Mouse (Mus musculus): Measurements from ENCODE around the gene Npepl1. TPM values are rescaled to one million over a fixed set of nuclear protein-coding genes. Genes with fewer than 3 reads are reported as not detected.

The Npepl1 gene
- total and polyA plus RNA-seq, 3 experiments: 17.3 to 46.9 TPM; not detected in 1

GRCm38 (mm10) chr2:174067793-174068419 is 42.2 kb upstream of the Npepl1 start:
- Histone ChIP-seq H3K36me3 (ENCODE audit: control insufficient read depth in 1 of 2, insufficient read depth in 2 of 2, low read length in 2 of 2) (peaks cover 0 to 5% of the 10 kb centered on the region in 2 experiments; a peak in 2 of 4 replicates), H3K4me1 (ENCODE audit: control insufficient read depth in 1 of 2, insufficient read depth in 2 of 2, low read length in 2 of 2) (peaks cover 0 to 4% of the 10 kb centered on the region in 2 experiments; a peak in 2 of 4 replicates), H3K79me2 (ENCODE audit: control insufficient read depth, insufficient read depth, low read length, poor library complexity) (no peaks in the 10 kb centered on the region), H3K9ac (ENCODE audit: control insufficient read depth, low read depth, low read length, poor library complexity, severe bottlenecking) (no peak overlapping the region), H3K27me3 (ENCODE audit: control insufficient read depth in 1 of 2, insufficient read depth in 2 of 2, low read length in 2 of 2) (no peaks in the 10 kb centered on the region), H3K9me3 (replicated peaks; ENCODE audit: insufficient read depth, low read length) (no peaks in the 10 kb centered on the region), H3K4me3 (ENCODE audit: control insufficient read depth in 1 of 2, insufficient read depth in 1 of 2, low read depth in 2 of 2, low read length in 2 of 2) (no peak overlapping the region), H3K27ac (ENCODE audit: control insufficient read depth, low read depth, low read length) (no peak overlapping the region)
- no peak for DNase-seq (ENCODE audit: low read depth, low spot score)
- TF ChIP-seq GABPA (IDR thresholded peaks at IDR 0.05; ENCODE audit: low read depth, low read length) (no peak), MEF2A (IDR thresholded peaks at IDR 0.05; ENCODE audit: extremely low read depth, insufficient replicate concordance, low read depth, low read length, poor library complexity, severe bottlenecking) (no peak), MAZ (IDR thresholded peaks at IDR 0.05; ENCODE audit: low read depth, low read length) (no peak), TBP (IDR thresholded peaks at IDR 0.05; ENCODE audit: low read depth, low read length) (no peak), ZNF384 (IDR thresholded peaks at IDR 0.05; ENCODE audit: low read depth, low read length) (no peak), CHD1 (IDR thresholded peaks at IDR 0.05; ENCODE audit: low read depth, low read length) (no peak), ZC3H11A (IDR thresholded peaks at IDR 0.05; ENCODE audit: low read depth, low read length) (no peak), CHD2 (IDR thresholded peaks at IDR 0.05; ENCODE audit: low read length) (no peak), MYC (IDR thresholded peaks at IDR 0.05; ENCODE audit: low read depth, low read length) (no peak), ZKSCAN1 (IDR thresholded peaks at IDR 0.05; ENCODE audit: low read depth, low read length) (no peak), POLR2AphosphoS2 (IDR thresholded peaks at IDR 0.05; ENCODE audit: low read length) (no peak), USF1 (IDR thresholded peaks at IDR 0.05; ENCODE audit: low read depth, low read length) (no peak), ZMIZ1 (IDR thresholded peaks at IDR 0.05; ENCODE audit: low read depth, low read length) (no peak), NRF1 (IDR thresholded peaks at IDR 0.05; ENCODE audit: insufficient read depth, low read depth, low read length, poor library complexity, severe bottlenecking) (no peak), RCOR1 (IDR thresholded peaks at IDR 0.05; ENCODE audit: low read depth, low read length) (no peak), GATA1 (IDR thresholded peaks at IDR 0.05; ENCODE audit: low read depth, low read length) (no peak), MAX (IDR thresholded peaks at IDR 0.05; ENCODE audit: low read length) (no peak), MAFK (IDR thresholded peaks at IDR 0.05; ENCODE audit: borderline replicate concordance, low read depth, low read length) (no peak)

DNA sequence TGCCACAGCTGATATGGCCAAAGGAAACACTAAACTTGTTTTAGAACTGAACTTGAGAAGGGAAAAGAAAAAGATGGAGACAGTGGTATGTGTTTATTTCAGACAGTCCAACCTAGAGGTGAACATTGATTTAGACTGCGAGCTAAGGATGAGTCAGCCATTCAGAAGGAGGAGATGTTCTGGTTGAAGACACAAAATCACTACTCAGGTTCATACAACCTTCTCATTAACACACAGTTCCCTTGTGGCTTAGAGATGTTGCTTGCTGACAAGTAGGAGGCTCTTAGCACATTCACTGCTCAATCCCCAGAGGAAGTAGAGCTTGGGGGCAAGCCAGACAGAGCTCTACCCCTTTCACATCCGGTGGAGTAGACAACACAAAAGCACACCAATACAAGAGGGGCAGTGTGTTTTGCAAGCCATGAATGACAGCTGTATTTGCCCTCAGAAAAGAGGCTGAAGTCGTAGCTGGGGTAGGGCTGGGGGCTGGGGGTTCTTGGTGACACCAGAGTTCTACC is 40.6 kb upstream of the Npepl1 start:
- Histone ChIP-seq H3K27me3 (ENCODE audit: control insufficient read depth in 1 of 2, insufficient read depth in 2 of 2, low read length in 2 of 2) (no peaks in the 10 kb centered on the region), H3K9ac (ENCODE audit: control insufficient read depth, low read depth, low read length, poor library complexity, severe bottlenecking) (no peak overlapping the region), H3K36me3 (ENCODE audit: control insufficient read depth in 1 of 2, insufficient read depth in 2 of 2, low read length in 2 of 2) (peaks cover 0 to 5% of the 10 kb centered on the region in 2 experiments; a peak in 2 of 4 replicates)

More for the DNA sequence above, 40.6 kb upstream of the Npepl1 start:
- H3K4me1 ChIP-seq (ENCODE audit: control insufficient read depth in 1 of 2, insufficient read depth in 2 of 2, low read length in 2 of 2): peaks cover 0 to 4% of the 10 kb centered on the region in 2 experiments; a peak in 2 of 4 replicates
- no peaks in the 10 kb centered on the region for H3K79me2 ChIP-seq (ENCODE audit: control insufficient read depth, insufficient read depth, low read length, poor library complexity)
- DNase-seq (ENCODE audit: low read depth, low spot score): peak; percentile 53
- H3K4me3 ChIP-seq (ENCODE audit: control insufficient read depth in 1 of 2, insufficient read depth in 1 of 2, low read depth in 2 of 2, low read length in 2 of 2): no peak overlapping the region
- TF ChIP-seq NELFE (IDR thresholded peaks at IDR 0.05; ENCODE audit: low read depth, low read length): no peak
- no peak for TF ChIP-seq SMC3 (IDR thresholded peaks at IDR 0.05; ENCODE audit: low read depth, low read length)
- TF ChIP-seq NRF1 (IDR thresholded peaks at IDR 0.05; ENCODE audit: insufficient read depth, low read depth, low read length, poor library complexity, severe bottlenecking): no peak
- TF ChIP-seq RCOR1 (IDR thresholded peaks at IDR 0.05; ENCODE audit: low read depth, low read length): no peak
- no peak for TF ChIP-seq ZC3H11A (IDR thresholded peaks at IDR 0.05; ENCODE audit: low read depth, low read length)
- TF ChIP-seq MAZ (IDR thresholded peaks at IDR 0.05; ENCODE audit: low read depth, low read length): no peak
- no peak overlapping the region for H3K27ac ChIP-seq (ENCODE audit: control insufficient read depth, low read depth, low read length)
- no peaks in the 10 kb centered on the region for H3K9me3 ChIP-seq (replicated peaks; ENCODE audit: insufficient read depth, low read length)
